Mouse (Mus musculus) embryonic fibroblast, embryonic 13.5 days (primary cell): ENCODE measurements around the gene Olfr98.

Experiments
- CTCF ChIP-seq: IDR thresholded peaks from 2 replicates; pipeline ENCODE4 v1.5.1; 2011; ENCODE audit warnings: mild to moderate bottlenecking, control low read depth, low read length, moderate library complexity, borderline replicate concordance; ENCODE audit not compliant: insufficient read depth
- POLR2A ChIP-seq: IDR thresholded peaks from 2 replicates; pipeline ENCODE4 v1.6.1; 2011; ENCODE audit warnings: low read depth, mild to moderate bottlenecking, control low read depth, low read length, moderate library complexity

DNA sequence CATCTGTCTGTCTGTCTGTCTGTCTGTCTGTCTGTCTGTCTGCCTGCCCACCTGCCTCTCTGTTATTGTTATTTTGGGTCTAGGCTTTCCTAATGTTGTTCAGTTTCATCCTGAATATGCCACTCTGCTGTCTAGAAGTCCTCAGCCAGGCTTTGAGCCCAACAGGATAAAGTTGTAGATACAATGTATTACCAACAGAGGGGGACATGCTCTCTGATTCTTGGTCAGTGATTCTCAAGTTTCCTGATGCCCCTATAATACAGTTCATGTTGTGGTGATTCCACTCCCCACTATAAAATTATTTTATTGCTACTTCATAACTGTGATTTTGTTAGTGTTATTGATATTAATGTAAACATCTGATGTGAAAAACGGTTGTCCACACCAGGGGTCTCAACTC lies 41.7 kb downstream of the Olfr98 start:
- TF ChIP-seq POLR2A: no peak
- TF ChIP-seq CTCF: no peak
